Mouse (Mus musculus) left cerebral cortex, postnatal 25 days (tissue): ENCODE results near the gene Sox1. TPM values are rescaled to one million over a fixed set of nuclear protein-coding genes. Genes with fewer than 3 reads are reported as not detected.
A peak's percentile ranks its signal among the peaks of the same experiment; 100 is the strongest.

Experiments used
- DNase-seq, 2 experiments: peaks; one replicate each; pipeline ENCODE4 v3.0.0; 2022; ENCODE audit warnings: low spot score in 2 of 2, mixed read lengths in 1 of 2
- intact Hi-C: fragments of 180-260 bp; cut with DNase I; formaldehyde crosslinking; loops from one replicate; pipeline ENCODE4 v1.15.1; 2025
- total RNA-seq, 2 experiments: library from RNA; stranded (reverse); gene quantifications; 2 replicates each; pipeline ENCODE4 v1.2.3; 2021

The Sox1 gene
- 10 to 100 TPM in 1 of 2 experiments, 1 to 10 TPM in 1; 7.3 to 11.6 TPM for total RNA-seq

DNA sequence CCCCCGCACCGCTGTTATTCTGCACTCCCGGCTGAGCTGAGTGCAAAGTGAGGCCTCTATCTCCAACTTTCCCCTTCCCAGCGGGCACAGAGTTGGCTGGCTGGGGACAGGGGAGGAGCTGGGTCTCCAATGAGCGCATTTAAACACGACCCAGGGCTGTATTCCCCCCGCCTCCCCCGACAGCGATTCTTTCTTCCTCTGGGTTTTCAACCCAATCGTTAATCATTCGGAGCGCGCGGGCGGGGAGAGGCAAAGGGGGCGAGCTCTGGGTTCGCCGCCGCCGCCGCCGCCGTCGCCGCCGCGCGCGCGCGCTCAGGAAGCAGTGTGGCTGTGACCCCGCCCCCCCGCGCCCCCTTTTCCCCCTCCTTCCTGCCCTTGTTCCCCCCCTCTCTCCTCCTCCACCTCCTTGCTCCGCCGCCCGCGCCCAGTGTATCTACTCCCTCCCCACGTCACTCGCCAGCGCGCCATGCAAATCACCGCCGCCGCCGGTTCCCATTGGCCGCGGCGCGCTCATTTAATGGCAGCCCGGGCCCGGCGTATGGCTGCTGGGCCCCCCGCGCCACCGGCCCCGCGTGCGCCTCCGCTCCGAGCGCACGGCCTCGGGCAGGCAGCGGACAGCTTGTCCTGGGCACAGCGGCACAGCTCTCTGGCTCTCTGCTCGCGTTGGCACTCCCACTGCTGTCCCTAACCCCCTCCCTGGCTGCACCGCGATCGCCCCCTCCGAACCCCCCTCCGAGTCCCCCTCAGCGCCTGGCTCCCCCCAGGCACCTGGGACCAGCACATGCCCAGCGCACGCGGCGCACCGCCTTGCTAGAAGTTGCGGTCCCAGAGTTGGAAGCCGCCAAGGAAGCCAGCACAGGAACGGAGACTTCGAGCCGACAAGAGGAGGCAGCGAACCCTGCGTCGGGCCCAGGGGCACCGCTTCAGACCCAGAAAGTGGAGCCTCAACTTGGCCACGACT is at the start of gene Sox1:
Gene Sox1, plus strand, starts transcription at position 225 of the 961 bp plus-strand sequence.
- DNase-seq, result peak in 1 of 2 experiments; percentile 77
- intact Hi-C loops, result loop anchor here (5.0 to 10.0 kb wide), 2 partner anchors 92 to 279 kb away; partner anchors contain the start of gene Tubgcp3

- no peak for DNase-seq
- intact Hi-C loops, result no loop called here
Observed at GRCm38 (mm10) chr8:12345881-12346280, 49.2 kb upstream of the Sox1 start.

GRCm38 (mm10) chr8:12346870-12347269 is 48.2 kb upstream of the Sox1 start:
- intact Hi-C loops, result no loop called here

DNA sequence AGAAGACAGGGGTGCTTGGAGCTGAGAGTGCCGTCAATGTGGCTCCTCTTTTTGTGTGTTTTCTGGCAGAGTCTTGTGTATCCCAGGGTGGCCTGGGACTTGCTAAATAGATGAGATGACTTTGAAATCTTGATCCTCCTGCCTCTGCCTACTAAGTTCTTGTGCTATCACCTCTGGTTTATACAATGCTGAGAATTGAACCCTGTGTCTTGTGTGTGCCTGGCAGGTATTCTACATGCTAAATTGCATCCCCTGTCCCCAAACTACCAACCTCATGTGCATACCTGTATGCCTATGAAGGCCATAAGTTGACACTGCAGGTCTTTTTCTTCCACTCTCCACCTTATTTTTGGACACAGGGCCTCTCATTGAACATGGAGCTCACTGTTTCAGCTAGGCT is 46.8 kb upstream of the Sox1 start:
- no peak for DNase-seq
- intact Hi-C loops, result no loop called here

More at GRCm38 (mm10) chr8:12346870-12347269, 48.2 kb upstream of the Sox1 start:
- DNase-seq, result peak in 1 of 2 experiments; percentile 32

GRCm38 (mm10) chr8:12349591-12349990 is 45.5 kb upstream of the Sox1 start:
- DNase-seq, result no peak
- intact Hi-C loops, result no loop called here

- intact Hi-C loops, result no loop called here
- DNase-seq, result no peak
Observed at GRCm38 (mm10) chr8:12351121-12351520, 44.0 kb upstream of the Sox1 start.

DNA sequence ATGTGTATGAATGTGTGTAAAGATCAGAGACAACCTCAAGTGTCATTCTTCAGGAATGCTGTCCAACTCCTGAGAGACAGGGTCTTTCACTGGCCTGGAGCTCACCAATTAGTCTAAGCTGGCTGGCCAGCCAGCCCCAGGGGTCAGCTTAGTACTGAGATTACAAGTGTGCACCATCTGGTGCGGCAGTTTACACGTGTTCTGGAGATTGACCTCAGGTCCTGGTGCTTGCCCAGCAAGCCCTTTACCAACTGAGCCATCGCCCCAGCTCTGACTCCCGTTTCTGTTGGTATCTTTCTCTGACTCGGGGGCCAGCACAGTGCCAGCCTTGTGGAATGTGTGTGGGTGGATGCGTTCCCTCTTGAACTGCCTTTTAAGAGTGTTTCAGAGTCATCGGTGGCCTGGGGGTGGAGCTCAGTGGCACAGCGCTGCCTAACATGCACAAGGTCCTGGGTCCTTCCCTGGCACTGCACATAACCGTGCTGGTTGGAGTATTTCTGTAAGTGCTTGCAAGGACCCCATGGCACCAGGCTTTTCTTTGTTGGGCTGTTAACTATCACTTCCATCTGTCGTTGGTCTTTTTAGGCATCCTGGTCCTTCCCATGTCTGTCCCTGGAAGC is 40.6 kb upstream of the Sox1 start:
- DNase-seq, result no peak
- intact Hi-C loops, result no loop called here

DNA sequence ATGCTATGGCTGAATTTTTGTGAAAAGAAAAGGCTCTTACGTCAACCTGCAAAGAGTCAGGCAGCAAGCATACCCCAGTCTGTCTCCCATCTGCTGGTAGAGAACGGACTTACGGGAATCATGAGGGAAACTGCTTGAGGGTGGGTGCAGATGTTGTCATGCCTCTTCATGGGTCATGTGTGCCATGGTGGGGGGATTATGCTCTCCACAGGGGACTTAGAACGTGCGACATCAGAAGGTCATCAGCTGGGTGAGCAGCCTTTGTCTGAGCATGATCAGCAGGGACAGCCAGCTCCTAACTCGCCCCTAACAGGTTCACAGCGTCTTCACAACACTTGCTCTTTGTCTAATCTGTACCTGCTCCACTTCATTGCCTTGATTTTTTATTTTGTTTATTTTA is 26.9 kb upstream of the Sox1 start:
- intact Hi-C loops, result no loop called here
- no peak for DNase-seq

DNA sequence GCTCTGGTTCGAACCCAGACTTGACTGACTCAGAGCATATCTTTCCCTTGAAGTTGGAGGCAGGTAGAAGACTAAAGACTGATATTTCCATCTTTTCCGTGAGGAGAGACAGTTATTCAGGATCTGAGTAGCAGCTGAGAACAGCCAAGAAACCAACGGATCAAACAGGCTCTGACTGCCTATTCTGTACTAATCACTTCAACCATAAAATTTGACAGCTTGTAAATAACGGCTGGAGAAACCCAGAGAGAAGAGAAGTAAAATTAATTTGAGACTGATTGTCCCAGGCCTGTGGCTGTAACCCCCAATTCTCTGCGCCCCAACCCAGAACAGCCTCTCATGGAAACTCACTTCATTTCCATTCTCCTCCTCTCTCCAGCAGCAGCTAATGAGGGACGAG is 26.2 kb upstream of the Sox1 start:
- intact Hi-C loops, result no loop called here
- no peak for DNase-seq

- no peak for DNase-seq
- intact Hi-C loops, result loop anchor here (5.0 kb wide), 1 partner anchor 99 kb away; no protein-coding TSS in a partner anchor
Observed at GRCm38 (mm10) chr8:12381111-12381510, 14.0 kb upstream of the Sox1 start.

GRCm38 (mm10) chr8:12382707-12383561 is 12.2 kb upstream of the Sox1 start:
- DNase-seq, result no peak

GRCm38 (mm10) chr8:12383979-12384890 is 10.9 kb upstream of the Sox1 start:
- intact Hi-C loops, result loop anchor here (5.0 kb wide), 1 partner anchor 102 kb away; no protein-coding TSS in a partner anchor
- DNase-seq, result no peak

More at GRCm38 (mm10) chr8:12382707-12383561, 12.2 kb upstream of the Sox1 start:
- intact Hi-C loops, result loop anchor here (5.0 kb wide), 1 partner anchor 101 kb away; no protein-coding TSS in a partner anchor

GRCm38 (mm10) chr8:12384996-12385685 is 10.0 kb upstream of the Sox1 start:
- no peak for DNase-seq
- intact Hi-C loops, result loop anchor here (5.0 kb wide), 1 partner anchor 103 kb away; no protein-coding TSS in a partner anchor

GRCm38 (mm10) chr8:12385686-12386488 is 9.2 kb upstream of the Sox1 start:
- intact Hi-C loops, result no loop called here
- no peak for DNase-seq

- DNase-seq, result no peak
- intact Hi-C loops, result no loop called here
Observed at GRCm38 (mm10) chr8:12386530-12387222, 8.4 kb upstream of the Sox1 start.

DNA sequence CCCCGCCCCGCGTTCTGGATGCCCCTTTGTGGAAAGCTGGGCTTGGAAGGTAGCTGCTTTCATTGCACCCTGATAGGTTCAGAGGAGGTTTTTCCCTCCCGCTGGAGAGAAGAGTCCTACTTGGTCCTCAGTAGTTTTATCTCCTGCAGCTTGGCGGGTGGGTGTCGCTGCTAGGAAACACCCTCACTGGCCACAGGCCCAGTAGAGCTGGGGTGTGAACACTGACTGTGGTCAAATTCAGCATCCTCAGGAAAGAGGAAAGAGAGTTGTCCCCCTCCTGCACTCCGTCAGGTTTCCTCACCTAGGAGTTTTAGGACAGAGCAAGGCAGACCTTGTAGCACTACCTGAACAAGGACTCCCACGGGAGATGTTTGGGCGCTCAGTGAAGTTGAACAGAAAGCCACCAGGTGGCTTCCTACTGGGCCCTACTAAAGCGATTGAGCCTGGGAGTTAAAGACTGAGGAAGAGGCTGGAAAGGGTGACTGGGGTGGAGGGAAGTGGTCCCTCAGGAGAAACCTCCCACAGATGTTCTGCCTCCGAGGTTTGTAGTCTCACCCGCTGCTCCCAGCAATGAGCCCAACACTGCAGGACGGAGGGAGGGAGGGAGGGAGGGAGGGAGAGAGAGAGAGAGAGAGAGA is 7.8 kb upstream of the Sox1 start:
- intact Hi-C loops, result no loop called here

More for the DNA sequence above, 7.8 kb upstream of the Sox1 start:
- no peak for DNase-seq
